Mouse (Mus musculus) urinary bladder, postnatal 10 days (tissue): ENCODE results near the gene Ubr1.
"Not testable (repeated sequence)": the region's sequence is repeated elsewhere in the genome, so short reads cannot be mapped to it uniquely, and the experiment has no call there.

ENCODE experiments used
- DNase-seq: peaks from one replicate; pipeline ENCODE4 v3.0.0; 2022; ENCODE audit warnings: low spot score

The Ubr1 gene

GRCm38 (mm10) chr2:120976308-120976707 lies 5.8 kb upstream of the Ubr1 start:
- DNase-seq = no peak

- DNase-seq = no peak
Observed at GRCm38 (mm10) chr2:120972964-120973363, 2.4 kb upstream of the Ubr1 start.

GRCm38 (mm10) chr2:120972257-120972656 lies 1.7 kb upstream of the Ubr1 start:
- DNase-seq = not testable (repeated sequence)

GRCm38 (mm10) chr2:120971766-120972165 lies 1.3 kb upstream of the Ubr1 start:
- no peak for DNase-seq

GRCm38 (mm10) chr2:120970045-120970539 lies 423 bp downstream of the Ubr1 start:
- DNase-seq = no peak

GRCm38 (mm10) chr2:120965486-120965885 lies 5.0 kb downstream of the Ubr1 start:
- DNase-seq = no peak

GRCm38 (mm10) chr2:120963110-120963509 lies 7.4 kb downstream of the Ubr1 start:
- no peak for DNase-seq

- DNase-seq = no peak
Observed at GRCm38 (mm10) chr2:120960261-120960660, 10.3 kb downstream of the Ubr1 start.

GRCm38 (mm10) chr2:120959827-120960226 lies 10.7 kb downstream of the Ubr1 start:
- no peak for DNase-seq

- no peak for DNase-seq
Observed at GRCm38 (mm10) chr2:120959363-120959762, 11.2 kb downstream of the Ubr1 start.

GRCm38 (mm10) chr2:120952176-120952938 lies 18.2 kb downstream of the Ubr1 start:
- DNase-seq = no peak

GRCm38 (mm10) chr2:120951208-120951607 lies 19.3 kb downstream of the Ubr1 start:
- DNase-seq = no peak

GRCm38 (mm10) chr2:120933038-120933437 lies 37.5 kb downstream of the Ubr1 start:
- no peak for DNase-seq

- DNase-seq = no peak
Observed at GRCm38 (mm10) chr2:120909556-120909955, 61.0 kb downstream of the Ubr1 start.

GRCm38 (mm10) chr2:120896361-120896760 lies 74.2 kb downstream of the Ubr1 start:
- no peak for DNase-seq

GRCm38 (mm10) chr2:120887601-120888000 lies 82.9 kb downstream of the Ubr1 start:
- no peak for DNase-seq

GRCm38 (mm10) chr2:120873192-120873591 lies 97.3 kb downstream of the Ubr1 start:
- no peak for DNase-seq

- no peak for DNase-seq
Observed at GRCm38 (mm10) chr2:120871447-120872336, 98.8 kb downstream of the Ubr1 start.

GRCm38 (mm10) chr2:120867336-120867735 lies 103.2 kb downstream of the Ubr1 start:
- DNase-seq = no peak

- no peak for DNase-seq
Observed at GRCm38 (mm10) chr2:120866561-120866960, 104.0 kb downstream of the Ubr1 start.

GRCm38 (mm10) chr2:120863389-120863788 lies 107.1 kb downstream of the Ubr1 start:
- no peak for DNase-seq

GRCm38 (mm10) chr2:120860699-120861098 lies 109.8 kb downstream of the Ubr1 start:
- DNase-seq = no peak

- DNase-seq = no peak
Observed at GRCm38 (mm10) chr2:120858131-120858530, 112.4 kb downstream of the Ubr1 start.
